Mouse (Mus musculus) heart, embryonic 15.5 days (tissue): ENCODE measurements around the gene Fkbp15. TPM values are rescaled to one million over a fixed set of nuclear protein-coding genes. Genes with fewer than 3 reads are reported as not detected.

Experiments
- ATAC-seq: fragments of 200-750 bp; cut with Nextera tagmentation; replicated peaks from 2 replicates; pipeline ENCODE4 v1.8.0; 2017; ENCODE audit warnings: low read depth, moderate TSS enrichment; ENCODE audit not compliant: insufficient number of reproducible peaks, insufficient read depth, low FRiP score
- H3K27ac ChIP-seq: fragments of 300-500 bp; sonication (generic); 2 replicates; pipeline ENCODE4 v1.5.1; 2015; ENCODE audit warnings: mild to moderate bottlenecking, inconsistent platforms
- H3K27me3 ChIP-seq: fragments of 300-500 bp; sonication (generic); 2 replicates; pipeline ENCODE4 v1.6.1; 2015; ENCODE audit warnings: inconsistent platforms
- H3K36me3 ChIP-seq: fragments of 300-500 bp; sonication (generic); 2 replicates; pipeline ENCODE4 v1.6.1; 2015; ENCODE audit warnings: mild to moderate bottlenecking, inconsistent platforms
- H3K4me1 ChIP-seq: fragments of 300-500 bp; sonication (generic); replicated peaks from 2 replicates; pipeline ENCODE4 v1.6.1; 2015; ENCODE audit warnings: inconsistent platforms
- H3K4me2 ChIP-seq: fragments of 300-500 bp; sonication (generic); 2 replicates; pipeline ENCODE4 v1.6.1; 2015; ENCODE audit warnings: inconsistent platforms, mild to moderate bottlenecking, moderate library complexity
- H3K4me3 ChIP-seq: fragments of 300-500 bp; sonication (generic); 2 replicates; pipeline ENCODE4 v1.5.1; 2015; ENCODE audit warnings: mild to moderate bottlenecking, inconsistent platforms
- H3K9ac ChIP-seq: fragments of 300-500 bp; sonication (generic); 2 replicates; pipeline ENCODE4 v1.6.1; 2015; ENCODE audit warnings: mild to moderate bottlenecking, inconsistent platforms
- H3K9me3 ChIP-seq: fragments of 300-500 bp; sonication (generic); replicated peaks from 2 replicates; pipeline ENCODE4 v1.6.1; 2016; ENCODE audit warnings: inconsistent platforms
- WGBS: fragments of 180-500 bp; shearing (Covaris S2); methylation state at CpG from one replicate; pipeline ENCODE4 v1.1.7; 2015; ENCODE audit warnings: mixed read lengths; 5-methylcytosine and 5-hydroxymethylcytosine counted together
- polyA plus RNA-seq: library from polyadenylated mRNA; unstranded; fragments of >200 nt; fragmentation: Nextera tagmentation; extraction: Ambion mirVana; gene quantifications from 2 replicates; pipeline ENCODE4 v1.2.1, GENCODE M21; 2015

Fkbp15 gene
- polyA plus RNA-seq, 1 experiment from 2014 or later, result 15.2 TPM

- Histone ChIP-seq H3K4me1 (no peaks in the 10 kb centered on the region), H3K36me3 (no peaks in the 10 kb centered on the region), H3K27ac (no peak overlapping the region), H3K9ac (no peak overlapping the region), H3K9me3 (no peaks in the 10 kb centered on the region), H3K27me3 (no peaks in the 10 kb centered on the region), H3K4me2 (no peak overlapping the region), H3K4me3 (no peak overlapping the region)
- WGBS, result 88% methylated on average over 4 of the region's 4 CpGs
- no peak for ATAC-seq
Observed at GRCm38 (mm10) chr4:62251776-62252175, 108.6 kb downstream of the Fkbp15 start.

- H3K4me2 ChIP-seq, result no peak overlapping the region
- H3K4me1 ChIP-seq, result no peaks in the 10 kb centered on the region
- H3K27me3 ChIP-seq, result no peaks in the 10 kb centered on the region
- WGBS, result 36% methylated on average over 3 of the region's 3 CpGs
- ATAC-seq, result no peak
- H3K9ac ChIP-seq, result no peak overlapping the region
- H3K27ac ChIP-seq, result no peak overlapping the region
- H3K36me3 ChIP-seq, result no peaks in the 10 kb centered on the region
- no peak overlapping the region for H3K4me3 ChIP-seq
- H3K9me3 ChIP-seq, result no peaks in the 10 kb centered on the region
Observed at GRCm38 (mm10) chr4:62250896-62251544, 109.3 kb downstream of the Fkbp15 start.

Other genes with a start within 250 kb of the Fkbp15 start
- gene Mup21, start 209.7 kb downstream of the Fkbp15 start, polyA plus RNA-seq, result not detected in 2 replicates
- 5.3 and 6.0 TPM in 2 replicates for gene Zfp37, start 129.5 kb downstream of the Fkbp15 start, polyA plus RNA-seq
- gene Slc31a2, start 98.0 kb downstream of the Fkbp15 start, polyA plus RNA-seq, result 22.2 and 27.3 TPM in 2 replicates
- gene Slc31a1, start 179 bp upstream of the Fkbp15 start, polyA plus RNA-seq, result 34.9 and 41.0 TPM in 2 replicates
- 79.3 and 82.0 TPM in 2 replicates for gene Cdc26, start 48.1 kb upstream of the Fkbp15 start, polyA plus RNA-seq
- 11.5 and 13.4 TPM in 2 replicates for gene Prpf4, start 48.2 kb upstream of the Fkbp15 start, polyA plus RNA-seq
- not detected in 2 replicates for gene Rnf183, start 74.7 kb upstream of the Fkbp15 start, polyA plus RNA-seq
- 2.5 and 3.2 TPM in 2 replicates for gene Wdr31, start 110.3 kb upstream of the Fkbp15 start, polyA plus RNA-seq
- gene Bspry, start 119.5 kb upstream of the Fkbp15 start, polyA plus RNA-seq, result 1.4 and 4.4 TPM in 2 replicates
- 7.6 and 10.8 TPM in 2 replicates for gene Hdhd3, start 142.9 kb upstream of the Fkbp15 start, polyA plus RNA-seq
- gene Alad, start 159.4 kb upstream of the Fkbp15 start, polyA plus RNA-seq, result 56.0 and 65.4 TPM in 2 replicates
- 43.1 and 53.9 TPM in 2 replicates for gene Pole3, start 164.5 kb upstream of the Fkbp15 start, polyA plus RNA-seq
- 0.20 and 0.37 TPM in 2 replicates for gene 4933430I17Rik, start 164.8 kb upstream of the Fkbp15 start, polyA plus RNA-seq
- 56.9 and 72.2 TPM in 2 replicates for gene Rgs3, start 199.3 kb upstream of the Fkbp15 start, polyA plus RNA-seq